Mouse (Mus musculus) embryonic fibroblast, embryonic 13.5 days (primary cell): ENCODE data around the gene Bnip1. TPM values are rescaled to one million over a fixed set of nuclear protein-coding genes. Genes with fewer than 3 reads are reported as not detected.

Experiments
- H3K27ac ChIP-seq: 2 replicates; pipeline ENCODE4 v1.5.1; 2012; ENCODE audit warnings: low read length, control low read depth, inconsistent platforms; ENCODE audit not compliant: insufficient read depth
- H3K4me1 ChIP-seq: 2 replicates; pipeline ENCODE4 v1.6.1; 2011; ENCODE audit warnings: low read length; ENCODE audit not compliant: control insufficient read depth, insufficient read depth
- H3K4me3 ChIP-seq: 2 replicates; pipeline ENCODE4 v1.5.1; 2011; ENCODE audit warnings: mild to moderate bottlenecking, control low read depth, low read length; ENCODE audit not compliant: insufficient read depth
- CTCF ChIP-seq: IDR thresholded peaks from 2 replicates; pipeline ENCODE4 v1.5.1; 2011; ENCODE audit warnings: mild to moderate bottlenecking, control low read depth, low read length, moderate library complexity, borderline replicate concordance; ENCODE audit not compliant: insufficient read depth
- POLR2A ChIP-seq: IDR thresholded peaks from 2 replicates; pipeline ENCODE4 v1.6.1; 2011; ENCODE audit warnings: low read depth, mild to moderate bottlenecking, control low read depth, low read length, moderate library complexity
- polyA plus RNA-seq: library from polyadenylated mRNA; stranded (reverse); fragments of >200 nt; gene quantifications from 2 replicates; pipeline ENCODE4 v1.2.4, GENCODE M21; 2011; ENCODE audit warnings: low read depth; ENCODE audit not compliant: missing spikeins, insufficient read length

Bnip1 gene
- polyA plus RNA-seq, 1 experiment, result 22.8 TPM

- TF ChIP-seq CTCF, result no peak
- no peak for TF ChIP-seq POLR2A
- no peak overlapping the region for H3K27ac ChIP-seq
- no peaks in the 10 kb centered on the region for H3K4me1 ChIP-seq
- H3K4me3 ChIP-seq, result no peak overlapping the region
These were observed 58.2 kb downstream of the Bnip1 start for GRCm38 (mm10) chr17:26838911-26839717.

- no peak for TF ChIP-seq POLR2A
- TF ChIP-seq CTCF, result no peak
- H3K4me3 ChIP-seq, result no peak overlapping the region
- H3K4me1 ChIP-seq, result 0 out of 2 replicates have a peak, but pooled peaks cover 2% of the 10 kb centered on the region
- no peak overlapping the region for H3K27ac ChIP-seq
These were observed 59.0 kb downstream of the Bnip1 start for GRCm38 (mm10) chr17:26839718-26840438.

- TF ChIP-seq CTCF (no peak), POLR2A (no peak)
- H3K27ac ChIP-seq, result no peak overlapping the region
- no peak overlapping the region for H3K4me3 ChIP-seq
- H3K4me1 ChIP-seq, result 0 out of 2 replicates have a peak, but pooled peaks cover 2% of the 10 kb centered on the region
These were observed 59.5 kb downstream of the Bnip1 start for GRCm38 (mm10) chr17:26840439-26840780.

GRCm38 (mm10) chr17:26840922-26841731 lies 60.3 kb downstream of the Bnip1 start:
- H3K4me1 ChIP-seq, result 0 out of 2 replicates have a peak, but pooled peaks cover 2% of the 10 kb centered on the region
- H3K4me3 ChIP-seq, result no peak overlapping the region
- no peak overlapping the region for H3K27ac ChIP-seq
- TF ChIP-seq CTCF, result no peak
- no peak for TF ChIP-seq POLR2A

GRCm38 (mm10) chr17:26841981-26842380 lies 61.1 kb downstream of the Bnip1 start:
- H3K4me3 ChIP-seq, result no peak overlapping the region
- no peak overlapping the region for H3K27ac ChIP-seq
- TF ChIP-seq POLR2A, result no peak
- no peak for TF ChIP-seq CTCF

More at GRCm38 (mm10) chr17:26841981-26842380, 61.1 kb downstream of the Bnip1 start:
- H3K4me1 ChIP-seq, result 0 out of 2 replicates have a peak, but pooled peaks cover 2% of the 10 kb centered on the region

Other genes with a start within 250 kb of the Bnip1 start
- 376 and 420 TPM in 2 replicates for gene Ergic1, start 219.6 kb upstream of the Bnip1 start, polyA plus RNA-seq
- gene Dusp1, start 218.9 kb upstream of the Bnip1 start, polyA plus RNA-seq, result 36.3 and 60.1 TPM in 2 replicates
- gene Atp6v0e, start 117.8 kb upstream of the Bnip1 start, polyA plus RNA-seq, result 174 and 192 TPM in 2 replicates
- 14.4 TPM in 2 replicates for gene Crebrf, start 65.4 kb upstream of the Bnip1 start, polyA plus RNA-seq
- gene Nkx2-5, start 63.9 kb downstream of the Bnip1 start, polyA plus RNA-seq, result not detected in 2 replicates
- gene Kifc5b, start 136.0 kb downstream of the Bnip1 start, polyA plus RNA-seq, result 6.6 and 7.2 TPM in 2 replicates
- 10.9 and 12.0 TPM in 2 replicates for gene Phf1, start 152.0 kb downstream of the Bnip1 start, polyA plus RNA-seq
- 80.0 and 90.5 TPM in 2 replicates for gene Cuta, start 158.5 kb downstream of the Bnip1 start, polyA plus RNA-seq
- gene Syngap1, start 160.2 kb downstream of the Bnip1 start, polyA plus RNA-seq, result 52.2 and 58.4 TPM in 2 replicates
- 7.3 and 8.6 TPM in 2 replicates for gene Zbtb9, start 192.1 kb downstream of the Bnip1 start, polyA plus RNA-seq
- 106 and 114 TPM in 2 replicates for gene Bak1, start 247.9 kb downstream of the Bnip1 start, polyA plus RNA-seq